Mouse (Mus musculus) heart, embryonic 14.5 days (tissue): Measurements from ENCODE around the gene Dgkz. TPM values are rescaled to one million over a fixed set of nuclear protein-coding genes. Genes with fewer than 3 reads are reported as not detected.
A peak's percentile ranks its signal among the peaks of the same experiment; 100 is the strongest.

Experiments
- ATAC-seq: fragments of 200-750 bp; cut with Nextera tagmentation; 2 replicates; pipeline ENCODE4 v1.8.0; 2017; ENCODE audit warnings: low read depth, moderate TSS enrichment; ENCODE audit not compliant: insufficient number of reproducible peaks, insufficient read depth, low FRiP score
- H3K27ac ChIP-seq, 2 experiments: fragments of 200-500 bp in 1 of 2; fragments of 300-500 bp in 1 of 2; sonication (generic) in 1 of 2; replicated peaks in 1 of 2; 2 replicates each; pipeline ENCODE4 v1.5.1; 2012 to 2014; ENCODE audit warnings: low read depth in 2 of 2, low read length in 2 of 2, control low read depth in 1 of 2, mild to moderate bottlenecking in 1 of 2, mixed read lengths in 1 of 2; ENCODE audit not compliant: control insufficient read depth in 1 of 2, insufficient read depth in 1 of 2
- H3K27me3 ChIP-seq: fragments of 300-500 bp; sonication (generic); 2 replicates; pipeline ENCODE4 v1.6.1; 2014; ENCODE audit warnings: mild to moderate bottlenecking, low read length, control low read depth; ENCODE audit not compliant: control insufficient read depth, insufficient read depth
- H3K36me3 ChIP-seq: fragments of 300-500 bp; sonication (generic); 2 replicates; pipeline ENCODE4 v1.6.1; 2014; ENCODE audit warnings: mild to moderate bottlenecking, control low read depth, low read length, mixed read lengths; ENCODE audit not compliant: control insufficient read depth, insufficient read depth
- H3K4me1 ChIP-seq, 2 experiments: fragments of 200-500 bp in 1 of 2; fragments of 300-500 bp in 1 of 2; sonication (generic) in 1 of 2; 2 replicates each; pipeline ENCODE4 v1.6.1; 2012 to 2014; ENCODE audit warnings: low read length in 2 of 2, control low read depth in 1 of 2, mixed read lengths in 1 of 2; ENCODE audit not compliant: control insufficient read depth in 2 of 2, insufficient read depth in 2 of 2
- H3K4me2 ChIP-seq: fragments of 300-500 bp; sonication (generic); 2 replicates; pipeline ENCODE4 v1.6.1; 2014; ENCODE audit warnings: mild to moderate bottlenecking, low read length
- H3K4me3 ChIP-seq, 2 experiments: fragments of 200-500 bp in 1 of 2; fragments of 300-500 bp in 1 of 2; sonication (generic) in 1 of 2; 2 replicates each; pipeline ENCODE4 v1.5.1; 2012 to 2014; ENCODE audit warnings: low read length in 2 of 2, mild to moderate bottlenecking in 2 of 2, control low read depth in 1 of 2, low read depth in 1 of 2, moderate library complexity in 1 of 2; ENCODE audit not compliant: control insufficient read depth in 1 of 2, insufficient read depth in 1 of 2
- H3K9ac ChIP-seq: fragments of 300-500 bp; sonication (generic); 2 replicates; pipeline ENCODE4 v1.6.1; 2014; ENCODE audit warnings: mild to moderate bottlenecking, low read length
- H3K9me3 ChIP-seq: fragments of 300-500 bp; sonication (generic); 2 replicates; pipeline ENCODE4 v1.6.1; 2016; ENCODE audit warnings: low read length, control low read depth; ENCODE audit not compliant: control insufficient read depth
- WGBS: fragments of 180-500 bp; shearing (Covaris S2); extraction: QIAGEN DNeasy Blood & Tissue Kit; methylation state at CpG from one replicate; pipeline ENCODE4 v1.1.7; 2014; 5-methylcytosine and 5-hydroxymethylcytosine counted together
- polyA plus RNA-seq: library from polyadenylated mRNA; unstranded; fragments of >200 nt; fragmentation: Nextera tagmentation; extraction: Ambion mirVana; gene quantifications from 2 replicates; pipeline ENCODE4 v1.2.1, GENCODE M21; 2014

The Dgkz gene
- polyA plus RNA-seq, 1 experiment from 2014 or later, result 47.8 TPM

- Histone ChIP-seq H3K9me3 (no peaks in the 10 kb centered on the region), H3K9ac (peak overlapping the region; percentile 74), H3K27ac (peak overlapping the region; percentile 70 to 86), H3K4me3 (peak overlapping the region; percentile 35 to 92), H3K4me2 (peak overlapping the region; percentile 97), H3K27me3 (no peaks in the 10 kb centered on the region), H3K4me1 (peaks cover 22 to 32% of the 10 kb centered on the region in 2 experiments), H3K36me3 (no peaks in the 10 kb centered on the region)
- peak; percentile 3; the same call in 1 of the 2 replicates for ATAC-seq
- 12% methylated on average over 20 of the region's 20 CpGs for WGBS
Measured at GRCm38 (mm10) chr2:91965417-91965816, 10.2 kb downstream of the Dgkz start.

DNA sequence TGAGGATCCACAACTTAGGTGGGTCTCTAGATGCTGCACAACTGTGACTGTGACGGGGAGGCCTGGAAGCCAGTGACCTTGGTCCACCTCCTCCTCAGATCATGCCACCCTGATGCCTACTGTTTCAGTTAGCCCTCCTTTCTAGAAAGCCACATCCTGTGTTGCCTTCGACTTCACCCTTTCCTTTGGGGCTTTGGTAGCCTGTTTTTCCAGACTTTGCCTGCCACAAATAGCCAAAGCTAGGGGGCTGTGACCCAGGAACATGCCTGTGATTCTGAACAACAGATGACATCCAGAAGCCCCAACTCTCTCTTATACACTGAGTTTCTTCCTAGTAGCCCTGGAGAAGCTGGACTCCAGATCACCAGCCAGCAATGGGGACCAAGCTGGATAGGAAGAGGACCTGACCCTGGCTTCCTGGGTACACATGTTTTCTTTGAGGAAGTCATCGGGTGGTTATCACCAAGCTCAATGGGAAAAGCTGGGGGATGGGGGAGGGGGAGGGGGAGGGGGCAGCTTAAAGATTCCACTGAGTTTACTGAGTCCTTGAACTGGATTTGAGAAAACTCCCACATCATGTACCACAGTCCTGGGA is 11.0 kb downstream of the Dgkz start:
- H3K4me2 ChIP-seq, result peak overlapping the region; percentile 97

GRCm38 (mm10) chr2:91963443-91963932 is 12.2 kb downstream of the Dgkz start:
- Histone ChIP-seq H3K27me3 (no peaks in the 10 kb centered on the region), H3K4me3 (peak overlapping the region; percentile 90 to 92), H3K4me1 (peaks cover 34 to 46% of the 10 kb centered on the region in 2 experiments), H3K36me3 (no peaks in the 10 kb centered on the region), H3K4me2 (peak overlapping the region; percentile 97), H3K27ac (peak overlapping the region; percentile 30 to 86), H3K9me3 (no peaks in the 10 kb centered on the region), H3K9ac (peak overlapping the region; percentile 95)
- 0% methylated on average over 30 of the region's 57 CpGs for WGBS
- peak; percentile 87 for ATAC-seq

More for the DNA sequence above, 11.0 kb downstream of the Dgkz start:
- Histone ChIP-seq H3K27ac (peak overlapping the region; percentile 70 to 86), H3K9ac (peak overlapping the region; percentile 74), H3K9me3 (no peaks in the 10 kb centered on the region), H3K4me3 (peak overlapping the region; percentile 35 to 92), H3K27me3 (no peaks in the 10 kb centered on the region), H3K4me1 (peaks cover 25 to 35% of the 10 kb centered on the region in 2 experiments), H3K36me3 (no peaks in the 10 kb centered on the region)
- WGBS, result 52% methylated on average over 3 of the region's 3 CpGs
- no peak for ATAC-seq

DNA sequence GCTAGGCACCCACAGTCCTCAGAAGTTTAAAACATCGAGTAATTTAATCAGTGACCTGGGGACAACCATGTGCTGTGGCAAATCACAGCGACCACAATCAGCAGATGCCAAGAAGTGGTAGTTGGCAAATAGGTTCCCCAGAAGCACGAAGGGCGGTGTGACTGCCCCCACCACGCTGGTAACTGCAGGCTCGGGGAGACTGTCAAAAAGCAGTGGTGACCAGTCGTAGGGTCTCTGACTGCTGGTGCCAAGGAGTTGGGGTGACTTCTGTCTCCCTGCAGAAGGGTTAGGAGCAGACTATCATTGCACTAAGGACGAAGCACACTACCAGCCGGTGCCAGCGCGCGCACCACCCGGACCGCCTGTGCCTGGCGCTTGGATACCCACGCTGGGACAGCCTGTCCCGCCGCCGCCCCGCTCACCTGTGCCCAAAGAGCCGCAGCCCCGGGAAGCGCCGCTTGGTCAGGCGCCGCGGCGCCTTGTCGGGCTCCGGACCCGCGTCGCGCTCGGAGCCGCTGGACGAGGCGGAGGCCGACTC is 12.7 kb downstream of the Dgkz start:
- Histone ChIP-seq H3K4me3 (peak overlapping the region; percentile 90 to 92), H3K36me3 (no peaks in the 10 kb centered on the region), H3K4me1 (peaks cover 32 to 45% of the 10 kb centered on the region in 2 experiments), H3K4me2 (peak overlapping the region; percentile 97), H3K27me3 (no peaks in the 10 kb centered on the region), H3K27ac (peak overlapping the region; percentile 6 to 82; a peak in 3 of 4 replicates), H3K9me3 (no peaks in the 10 kb centered on the region), H3K9ac (peak overlapping the region; percentile 95)
- ATAC-seq, result no peak; the same call in 1 of the 2 replicates
- under 1% methylated on average over 30 of the region's 39 CpGs for WGBS

GRCm38 (mm10) chr2:91961901-91962761 is 13.5 kb downstream of the Dgkz start:
- H3K9ac ChIP-seq, result peak overlapping the region; percentile 95
- peak overlapping the region; percentile 97 for H3K4me2 ChIP-seq
- no peaks in the 10 kb centered on the region for H3K27me3 ChIP-seq
- peak overlapping the region; percentile 90 to 92 for H3K4me3 ChIP-seq
- H3K9me3 ChIP-seq, result no peaks in the 10 kb centered on the region
- 49% methylated on average over 4 of the region's 4 CpGs for WGBS
- peaks cover 35 to 53% of the 10 kb centered on the region in 2 experiments for H3K4me1 ChIP-seq
- H3K36me3 ChIP-seq, result no peaks in the 10 kb centered on the region
- 0 out of 4 replicates have a peak overlapping the region, but pooled peaks of 1 of the 2 experiments have one; percentile 28 for H3K27ac ChIP-seq
- ATAC-seq, result no peak

DNA sequence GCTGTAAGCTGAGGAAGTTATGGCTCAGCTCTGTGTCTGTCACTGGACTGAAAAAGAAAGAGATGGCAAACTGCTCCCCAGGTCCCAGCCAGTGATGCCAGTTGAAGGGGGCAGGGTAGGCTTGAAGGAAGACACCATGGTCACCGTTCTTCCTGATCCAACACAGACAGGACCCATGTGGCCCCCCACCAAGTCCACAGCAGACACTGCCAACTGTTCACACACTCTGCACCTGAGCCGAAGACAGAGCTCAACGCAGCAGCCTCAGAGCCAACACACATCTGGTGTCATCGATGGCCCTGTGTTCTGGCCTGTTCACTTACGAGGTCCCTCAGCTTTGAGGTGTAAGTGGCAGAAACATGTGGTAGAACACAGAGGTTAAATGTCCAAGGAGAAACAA is 15.2 kb downstream of the Dgkz start:
- Histone ChIP-seq H3K4me3 (no peak overlapping the region), H3K27me3 (no peaks in the 10 kb centered on the region), H3K9me3 (no peaks in the 10 kb centered on the region), H3K4me2 (no peak overlapping the region), H3K9ac (no peak overlapping the region), H3K27ac (no peak overlapping the region), H3K36me3 (no peaks in the 10 kb centered on the region), H3K4me1 (peaks cover 38 to 64% of the 10 kb centered on the region in 2 experiments)
- no peak for ATAC-seq
- WGBS, result 91% methylated on average over 5 of the region's 5 CpGs
